Mouse (Mus musculus): Measurements from ENCODE around the gene Krt84.
A peak's percentile ranks its signal among the peaks of the same experiment; 100 is the strongest.
"Not testable (repeated sequence)": the region's sequence is repeated elsewhere in the genome, so short reads cannot be mapped to it uniquely, and the experiment has no call there.

The Krt84 gene

DNA sequence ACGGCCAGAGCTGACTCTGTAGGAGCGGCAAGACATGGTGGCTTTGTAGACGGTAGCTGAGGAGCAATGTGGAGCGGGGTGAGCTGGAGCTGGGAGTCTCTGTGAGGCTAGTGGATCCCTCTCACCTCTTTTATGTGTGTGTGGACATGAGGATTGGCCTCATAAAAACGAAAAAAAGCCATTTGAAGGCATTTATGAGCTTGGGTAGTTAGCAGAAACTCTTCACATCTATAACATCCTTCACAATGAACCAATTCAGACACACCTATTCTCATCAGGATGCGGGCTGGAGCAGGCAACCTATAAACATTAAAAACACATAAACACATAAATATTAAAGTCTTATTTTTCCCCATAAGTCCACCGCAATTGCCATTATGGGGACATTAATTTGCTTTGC, at the start of gene Krt84:
TSS of gene Krt84 (minus strand) at position 101 of the 400 bp plus-strand sequence.
- no peak for DNase-seq (ENCODE audit: low read depth, low spot score)

DNA sequence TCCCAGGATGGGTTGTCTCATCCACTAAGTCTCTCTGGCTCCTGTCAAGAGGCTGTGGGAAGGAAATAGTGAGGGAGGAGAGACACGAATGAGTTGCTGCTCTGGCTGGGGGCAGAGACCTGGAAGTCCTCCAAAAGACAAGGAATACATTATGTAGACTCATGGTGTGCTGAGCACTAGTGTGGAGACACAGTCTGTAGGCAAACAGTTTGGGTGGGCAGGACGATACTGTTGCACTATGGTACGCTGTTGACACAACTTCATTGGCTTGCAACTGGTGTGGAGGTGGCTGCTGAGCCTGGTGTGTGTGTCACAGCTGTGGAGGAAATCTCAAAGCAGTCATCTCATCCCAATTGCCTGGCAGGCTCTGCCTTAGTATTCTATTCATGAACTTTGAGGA, 49.1 kb upstream of the Krt84 start:
- DNase-seq (ENCODE audit: low read depth, low spot score) = no peak

DNA sequence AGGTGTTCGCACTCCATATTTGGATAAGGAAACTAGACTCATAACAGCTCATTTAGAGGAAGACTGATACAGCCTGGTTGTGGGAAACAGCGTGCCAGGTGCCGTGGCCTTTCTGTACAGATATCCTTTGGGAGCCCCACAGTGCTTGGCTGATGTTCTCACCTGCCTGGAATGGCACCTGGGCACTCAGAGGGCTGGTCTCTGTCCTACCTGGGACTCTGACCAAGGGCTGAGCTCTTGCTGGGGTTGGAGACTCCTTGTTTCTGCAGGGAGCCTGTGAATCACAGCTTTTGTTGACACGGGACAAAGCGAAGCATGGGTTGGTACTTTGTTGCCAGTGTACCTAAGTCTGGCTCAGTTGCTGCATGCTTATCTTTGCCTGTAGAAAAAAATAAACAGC, 42.9 kb upstream of the Krt84 start:
- DNase-seq (ENCODE audit: low read depth, low spot score) = no peak

DNA sequence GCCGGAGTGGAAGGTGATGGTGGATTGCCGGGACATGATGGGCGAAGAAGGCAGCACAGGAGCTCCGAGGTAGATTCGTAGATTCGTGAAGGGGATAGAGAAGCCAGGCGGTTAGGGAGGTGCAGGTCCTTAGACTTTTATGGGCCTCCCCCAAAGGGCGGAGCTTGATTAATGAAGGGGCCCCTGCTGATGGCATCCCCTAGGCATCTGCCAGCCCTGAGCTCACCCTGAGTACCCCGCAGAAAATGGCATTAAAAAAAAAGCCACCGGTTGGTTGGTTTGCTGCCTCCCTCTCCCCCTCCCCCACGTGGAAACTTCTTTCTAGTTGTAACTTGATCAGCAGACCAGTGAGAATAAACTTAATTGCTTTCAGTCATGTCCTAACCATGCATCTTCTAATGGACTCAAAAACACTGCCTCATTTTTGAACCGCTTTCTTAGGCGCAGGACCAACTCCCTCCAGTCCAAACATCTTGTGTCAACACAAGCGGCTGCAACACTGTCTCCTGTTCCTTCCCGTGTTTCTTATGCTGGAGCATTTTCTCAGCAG, 41.3 kb upstream of the Krt84 start, which contains the start of gene Krt75:
TSS of gene Krt75 (minus strand) at position 109 of the 550 bp plus-strand sequence.
- DNase-seq (ENCODE audit: low read depth, low spot score) = no peak

DNA sequence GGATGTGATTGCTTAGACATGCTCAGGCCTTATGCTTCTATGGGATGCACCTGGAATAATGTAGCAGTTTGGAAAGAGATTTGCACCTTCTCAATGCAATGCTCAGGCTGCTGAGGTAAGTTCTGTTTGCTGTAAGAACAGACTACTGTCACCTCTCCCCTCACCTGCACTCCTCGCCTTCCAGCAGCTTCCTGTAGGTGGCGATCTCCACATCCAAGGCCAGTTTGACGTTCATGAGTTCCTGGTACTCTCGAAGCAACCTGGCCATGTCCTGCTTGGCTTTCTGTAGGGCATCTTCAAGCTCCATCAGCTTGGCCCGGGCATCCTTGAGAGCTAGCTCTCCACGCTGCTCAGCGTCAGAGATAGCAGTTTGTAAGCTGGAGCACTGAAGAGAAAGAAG, 35.2 kb upstream of the Krt84 start:
- no peak for DNase-seq (ENCODE audit: low read depth, low spot score)

DNA sequence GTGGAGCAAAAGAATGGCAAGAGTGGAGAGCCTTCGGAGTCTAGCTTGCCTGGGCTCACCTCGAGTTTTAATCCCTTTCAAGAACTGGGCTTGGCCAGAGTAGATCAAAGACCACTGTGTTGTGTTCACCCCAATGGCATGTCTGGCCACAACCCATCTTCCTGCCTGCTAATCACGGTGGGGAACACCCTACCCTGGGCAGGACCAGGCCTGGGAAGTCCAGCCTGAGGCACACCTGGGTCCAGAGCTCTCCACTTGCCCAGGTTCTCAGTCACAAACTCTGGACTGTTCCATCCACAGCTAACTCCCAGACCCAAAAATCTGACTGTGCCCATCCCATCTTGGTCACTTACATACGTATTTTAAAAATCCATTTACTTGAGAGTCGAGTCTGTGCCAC, 30.2 kb upstream of the Krt84 start, which contains the start of gene Krt90:
TSS of gene Krt90 (minus strand) at position 101 of the 400 bp plus-strand sequence.
- no peak for DNase-seq (ENCODE audit: low read depth, low spot score)

DNA sequence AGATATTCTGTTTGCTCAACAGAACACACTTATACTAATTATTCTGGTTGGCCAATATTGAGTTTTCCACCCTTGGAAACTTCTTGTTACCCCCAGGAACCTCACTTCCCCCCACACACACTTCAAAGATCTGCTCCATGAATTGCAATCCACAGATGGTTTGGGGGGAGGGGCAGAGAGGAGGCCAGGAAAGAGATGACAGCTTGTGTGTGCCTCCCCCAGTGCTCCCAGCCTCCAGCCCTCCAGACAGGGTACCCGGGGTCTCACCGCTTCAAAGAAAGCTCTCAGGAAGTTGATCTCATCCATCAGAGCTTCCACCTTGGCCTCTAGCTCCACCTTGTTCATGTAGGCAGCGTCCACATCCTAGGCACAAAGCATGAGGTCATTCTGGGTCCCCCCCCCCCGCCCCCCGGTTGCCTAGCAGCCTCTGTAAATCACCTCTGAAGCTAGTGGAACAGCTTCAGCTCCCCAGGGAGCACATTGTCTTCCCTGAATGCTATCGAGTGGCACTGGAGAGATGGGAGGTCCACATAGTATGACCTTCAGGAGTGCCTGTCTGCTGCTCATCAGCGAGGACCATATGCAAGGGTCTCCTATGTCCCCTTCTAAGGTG, 25.5 kb upstream of the Krt84 start:
- peak; percentile 80 for DNase-seq (ENCODE audit: low read depth, low spot score)

DNA sequence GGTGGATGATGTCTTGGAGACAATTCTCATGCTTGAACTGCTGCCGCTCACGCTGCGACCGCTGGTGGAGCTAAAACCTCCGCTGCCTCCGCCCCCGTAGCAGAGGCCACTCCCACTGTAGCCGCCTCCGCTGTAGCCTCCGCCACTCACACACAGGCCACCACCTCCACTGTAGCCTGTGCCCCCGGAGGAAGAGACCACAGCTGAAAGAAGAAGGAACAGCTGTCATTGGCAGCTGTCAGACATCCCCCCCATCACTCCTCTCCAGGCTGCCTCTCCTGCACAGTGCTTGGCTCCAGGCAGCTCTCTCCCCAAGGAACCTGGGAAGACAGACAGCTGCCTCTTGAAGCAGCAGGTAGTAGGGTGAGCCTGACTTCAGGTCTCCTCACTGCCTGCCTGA, 20.5 kb upstream of the Krt84 start:
- peak; percentile 54 for DNase-seq (ENCODE audit: low read depth, low spot score)

DNA sequence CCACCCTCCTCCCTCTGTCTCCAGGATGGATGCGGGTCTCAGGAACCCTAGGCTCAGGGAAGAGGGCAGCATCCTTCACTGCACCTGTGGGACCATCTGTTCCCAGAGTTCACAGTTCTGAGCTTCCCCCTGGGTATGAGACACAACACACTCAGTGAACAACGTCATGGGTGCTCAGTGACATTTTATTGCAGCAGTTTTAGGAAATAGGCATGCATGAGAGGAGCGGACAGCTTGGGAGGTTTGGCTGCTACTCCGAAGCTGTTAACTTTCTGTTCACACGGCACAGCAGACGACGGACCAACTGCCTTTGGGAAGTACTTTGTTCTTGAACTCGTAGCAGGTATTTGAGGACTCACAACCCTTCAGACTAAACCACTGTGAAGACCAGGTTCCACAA, 19.6 kb upstream of the Krt84 start:
- DNase-seq (ENCODE audit: low read depth, low spot score) = no peak

DNA sequence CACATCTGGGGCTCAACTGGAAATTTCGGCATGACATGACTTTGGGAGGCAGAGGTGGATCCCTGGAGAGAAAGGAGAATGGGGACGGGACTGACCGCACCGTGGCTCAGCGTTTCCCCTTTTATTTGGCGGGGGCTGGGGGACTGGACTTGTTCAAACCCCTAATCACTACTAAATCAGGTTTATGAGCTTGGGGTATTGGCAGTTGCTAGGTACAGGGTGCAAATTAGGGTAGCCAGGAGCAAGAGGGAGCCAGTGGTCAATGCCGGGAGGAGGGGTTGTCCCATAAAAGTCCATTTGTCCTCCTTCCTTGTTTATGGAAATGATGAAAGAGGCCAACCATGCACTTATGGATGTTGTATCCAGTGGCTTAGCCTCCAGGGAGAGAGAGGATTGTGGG, 17.9 kb upstream of the Krt84 start, which contains the start of gene Krt82:
TSS of gene Krt82 (minus strand) at position 101 of the 400 bp plus-strand sequence.
- no peak for DNase-seq (ENCODE audit: low read depth, low spot score)

DNA sequence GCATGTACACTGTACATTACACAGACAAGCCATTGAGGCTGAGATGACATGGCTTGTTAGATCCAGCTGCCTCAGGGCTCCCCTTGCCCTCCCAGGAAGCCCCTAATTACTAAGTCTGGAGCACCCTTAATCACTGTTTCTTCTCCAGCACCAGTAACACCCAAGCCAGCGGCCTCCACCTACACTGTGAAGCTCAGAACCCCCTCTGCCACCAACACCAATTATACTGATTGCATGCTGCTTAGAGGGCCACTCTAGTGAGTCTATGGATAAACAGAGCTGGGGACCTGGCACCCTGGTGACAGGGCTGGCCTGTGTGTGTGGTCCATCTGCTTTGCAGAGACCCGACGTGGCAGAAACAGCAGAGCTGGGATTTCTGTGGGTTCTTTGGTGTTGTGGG, 11.9 kb upstream of the Krt84 start:
- DNase-seq (ENCODE audit: low read depth, low spot score) = no peak

DNA sequence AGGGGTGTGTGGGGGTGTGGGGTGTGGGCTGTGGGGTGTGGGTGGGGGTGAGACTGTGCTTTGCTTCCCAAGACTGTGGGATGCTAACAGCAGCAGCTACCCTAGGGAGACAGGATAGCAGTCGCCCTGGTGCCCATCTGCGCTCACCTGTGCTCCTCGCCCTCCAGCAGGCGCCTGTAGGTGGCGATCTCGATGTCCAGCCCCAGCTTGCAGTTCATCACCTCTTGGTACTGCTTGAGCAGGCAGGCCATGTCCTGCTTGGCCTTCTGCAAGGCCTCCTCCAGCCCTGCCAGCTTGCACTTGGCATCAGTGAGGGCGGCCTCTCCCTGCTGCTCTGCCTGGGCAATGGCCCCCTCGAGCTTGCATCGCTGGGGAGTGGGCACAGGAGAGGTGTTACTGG, 9.9 kb upstream of the Krt84 start:
- no peak for DNase-seq (ENCODE audit: low read depth, low spot score)

DNA sequence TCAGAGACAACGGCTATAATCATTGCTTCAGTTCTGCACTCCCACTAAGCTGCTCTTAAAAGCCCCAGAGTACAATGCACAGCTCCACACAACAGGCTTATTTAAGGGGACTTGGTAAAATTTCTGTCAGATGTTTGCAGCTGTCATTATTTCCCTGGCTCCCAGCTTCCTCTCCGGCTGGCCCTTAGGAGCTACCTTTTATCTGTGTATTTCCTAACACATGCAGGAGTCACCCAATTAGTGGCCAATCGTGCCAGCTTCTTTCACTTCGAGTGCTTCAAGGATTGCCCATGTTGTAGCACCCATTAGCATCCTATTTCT, 5.9 kb upstream of the Krt84 start:
- no peak for DNase-seq (ENCODE audit: low read depth, low spot score)

DNA sequence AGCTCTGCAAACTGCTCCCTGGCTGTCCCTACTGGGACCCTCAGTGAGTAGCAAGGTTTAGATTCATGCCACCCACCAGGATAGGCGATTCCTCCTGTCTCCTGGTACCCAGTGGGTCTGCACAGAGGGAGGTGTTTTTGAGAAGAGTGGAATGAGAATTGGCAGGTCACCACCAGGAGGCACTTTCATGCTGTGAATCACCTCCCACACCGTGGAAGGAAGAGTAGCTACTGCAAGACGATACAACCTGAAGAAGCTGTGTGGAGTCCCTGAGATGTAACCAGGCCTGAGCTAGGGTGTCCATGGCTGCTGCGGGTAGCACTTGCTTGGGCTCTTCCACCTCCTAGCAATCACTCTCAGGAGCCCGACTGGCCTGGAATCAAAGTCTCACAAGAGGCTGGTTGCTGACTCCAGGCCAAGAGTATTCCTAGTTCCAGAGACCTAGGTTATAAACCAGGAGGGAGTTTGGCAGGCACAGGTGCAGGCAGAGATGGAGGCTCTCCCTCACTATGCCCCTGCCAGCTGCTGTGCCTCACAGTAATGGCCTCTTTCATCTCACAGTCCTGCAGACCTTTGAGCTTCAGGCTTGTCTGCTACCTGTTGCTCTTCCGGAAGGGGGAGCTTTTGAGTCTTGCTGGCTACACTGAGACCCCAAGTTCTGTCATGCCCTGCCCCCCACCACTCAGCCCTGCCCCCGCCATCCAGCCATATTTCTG, 5.4 kb upstream of the Krt84 start:
- peak; percentile 27 for DNase-seq (ENCODE audit: low read depth, low spot score)

DNA sequence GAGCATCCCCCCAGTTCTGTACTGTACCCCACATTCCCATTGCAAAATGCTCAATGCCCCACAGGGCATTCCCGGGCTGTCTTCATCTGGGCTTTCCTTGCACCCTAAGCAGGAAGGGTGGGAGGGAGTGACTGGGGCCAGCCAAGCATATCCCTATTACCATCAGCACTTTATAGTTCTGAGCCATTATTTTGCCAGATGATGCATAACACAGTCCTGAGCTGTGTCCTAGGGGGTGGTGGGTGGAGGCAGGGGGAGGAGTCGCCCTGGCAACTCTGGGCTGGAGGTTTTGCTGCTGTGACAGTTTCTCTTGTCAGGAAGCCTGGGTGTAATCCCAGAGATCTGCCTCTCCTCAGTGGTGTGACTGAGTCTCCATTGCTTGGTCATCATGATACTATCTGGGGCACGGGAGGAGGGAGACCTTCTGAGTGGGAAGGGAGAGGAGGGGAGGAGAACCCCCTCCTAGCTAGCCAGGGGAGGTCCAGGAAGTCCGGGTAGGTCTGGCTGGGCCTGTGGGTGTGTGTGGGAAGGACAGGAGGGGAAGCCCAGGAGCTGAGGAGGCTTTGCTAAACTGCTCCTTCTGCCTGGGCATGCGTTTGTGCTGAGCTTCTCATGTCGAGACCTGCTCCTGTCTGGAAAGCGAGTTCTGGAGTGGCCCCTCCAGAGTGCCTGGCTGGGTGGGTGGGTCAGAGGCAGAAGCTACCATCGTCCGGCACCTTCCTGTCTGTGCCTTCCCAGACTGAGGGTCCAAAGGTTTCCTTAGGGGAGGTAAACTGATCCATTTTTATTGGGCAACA, 3.6 kb upstream of the Krt84 start:
- DNase-seq (ENCODE audit: low read depth, low spot score) = no peak

DNA sequence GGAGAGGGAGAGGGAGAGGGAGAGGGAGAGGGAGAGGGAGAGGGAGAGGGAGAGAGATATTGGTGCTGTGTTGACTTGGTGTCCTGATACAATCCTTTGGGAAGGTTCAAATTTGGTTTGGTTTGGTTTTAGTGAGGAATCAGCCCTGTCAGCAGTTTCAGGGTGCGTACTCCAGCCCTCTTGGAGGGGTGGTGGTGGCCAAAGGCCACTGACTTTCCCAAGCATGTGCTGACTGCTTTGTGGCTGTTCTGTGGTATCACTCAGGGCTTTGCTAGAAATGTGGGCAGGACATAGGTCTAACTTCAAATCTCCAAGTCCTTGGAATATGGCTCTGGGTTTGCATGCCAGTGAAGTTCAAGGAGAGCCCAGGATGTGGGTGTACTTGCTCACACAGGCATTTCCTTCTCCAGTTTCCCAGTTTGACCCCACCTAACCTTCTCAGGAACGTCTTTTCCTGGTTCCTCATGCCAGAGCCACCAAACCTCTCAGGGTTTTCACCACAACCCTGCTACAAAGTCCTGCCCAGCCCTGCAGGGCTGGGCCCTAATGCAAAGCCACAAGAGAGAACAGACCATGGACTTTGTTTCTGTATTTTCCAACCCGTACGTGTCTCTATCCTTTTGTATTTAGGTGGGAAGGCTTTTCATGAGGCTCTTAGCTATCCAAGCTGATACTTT, 9.9 kb downstream of the Krt84 start:
- no peak for DNase-seq (ENCODE audit: low read depth, low spot score)

DNA sequence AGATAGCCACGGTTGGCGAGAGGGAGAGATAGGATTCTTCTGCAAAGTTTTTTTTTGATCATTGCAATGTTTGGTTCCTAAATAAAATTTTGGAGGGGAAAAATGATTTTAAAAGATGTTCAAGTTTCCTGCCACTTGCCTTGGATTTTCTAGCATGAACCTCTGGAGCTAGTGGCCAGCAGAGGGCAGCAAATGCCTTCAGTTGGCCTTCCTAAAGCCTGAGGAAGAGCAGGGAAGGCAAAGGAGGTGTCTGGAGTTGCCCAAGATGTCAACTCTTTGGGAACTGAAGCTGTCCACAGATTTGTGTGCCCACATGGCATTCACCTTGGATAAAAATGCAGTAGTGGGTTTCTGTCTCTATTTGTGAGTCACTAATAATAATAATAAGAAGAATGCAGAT, 12.8 kb downstream of the Krt84 start:
- DNase-seq (ENCODE audit: low read depth, low spot score) = peak; percentile 82

DNA sequence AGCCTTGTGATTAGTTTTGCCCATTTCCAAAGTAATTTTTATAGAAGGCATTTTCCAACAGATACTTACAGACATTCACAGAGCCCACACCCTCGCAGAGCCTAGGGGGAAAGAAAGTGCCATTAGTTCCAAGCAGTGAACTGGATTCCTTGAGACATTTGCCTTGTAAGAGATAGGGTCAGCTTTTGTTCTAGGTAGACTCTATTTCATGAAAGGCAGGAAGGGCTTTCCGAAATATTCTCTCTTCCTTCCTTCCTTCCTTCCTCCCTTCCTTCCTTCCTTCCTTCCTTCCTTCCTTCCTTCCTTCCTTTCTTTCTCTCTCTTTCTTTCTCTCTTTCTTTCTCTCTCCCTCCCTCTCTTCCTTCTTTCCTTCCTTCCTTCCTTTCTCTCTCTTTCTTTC, 15.5 kb downstream of the Krt84 start, which contains the start of gene Gm49425:
TSS of gene Gm49425 (minus strand) at position 101 of the 400 bp plus-strand sequence.
- not testable (repeated sequence) for DNase-seq (ENCODE audit: low read depth, low spot score)

DNA sequence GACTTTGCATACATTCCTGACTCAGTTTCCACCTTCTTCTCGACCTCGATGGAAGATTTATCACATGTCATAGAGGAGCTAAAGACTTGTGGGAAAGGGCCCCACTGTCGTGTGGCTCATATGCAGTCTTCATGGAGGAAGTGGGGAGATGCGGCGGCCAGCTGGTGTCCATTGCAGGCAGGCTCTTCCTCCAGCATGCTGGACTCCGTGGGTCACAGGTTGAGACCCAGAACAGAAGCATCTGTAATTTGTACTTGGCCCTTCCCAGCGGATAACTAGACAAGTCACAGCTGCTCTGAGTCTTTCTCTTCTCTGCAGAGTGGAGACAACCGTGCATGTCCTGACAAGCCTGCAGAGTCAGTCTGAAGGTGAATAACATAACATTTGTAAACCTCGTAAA, 24.4 kb downstream of the Krt84 start:
- DNase-seq (ENCODE audit: low read depth, low spot score) = no peak

DNA sequence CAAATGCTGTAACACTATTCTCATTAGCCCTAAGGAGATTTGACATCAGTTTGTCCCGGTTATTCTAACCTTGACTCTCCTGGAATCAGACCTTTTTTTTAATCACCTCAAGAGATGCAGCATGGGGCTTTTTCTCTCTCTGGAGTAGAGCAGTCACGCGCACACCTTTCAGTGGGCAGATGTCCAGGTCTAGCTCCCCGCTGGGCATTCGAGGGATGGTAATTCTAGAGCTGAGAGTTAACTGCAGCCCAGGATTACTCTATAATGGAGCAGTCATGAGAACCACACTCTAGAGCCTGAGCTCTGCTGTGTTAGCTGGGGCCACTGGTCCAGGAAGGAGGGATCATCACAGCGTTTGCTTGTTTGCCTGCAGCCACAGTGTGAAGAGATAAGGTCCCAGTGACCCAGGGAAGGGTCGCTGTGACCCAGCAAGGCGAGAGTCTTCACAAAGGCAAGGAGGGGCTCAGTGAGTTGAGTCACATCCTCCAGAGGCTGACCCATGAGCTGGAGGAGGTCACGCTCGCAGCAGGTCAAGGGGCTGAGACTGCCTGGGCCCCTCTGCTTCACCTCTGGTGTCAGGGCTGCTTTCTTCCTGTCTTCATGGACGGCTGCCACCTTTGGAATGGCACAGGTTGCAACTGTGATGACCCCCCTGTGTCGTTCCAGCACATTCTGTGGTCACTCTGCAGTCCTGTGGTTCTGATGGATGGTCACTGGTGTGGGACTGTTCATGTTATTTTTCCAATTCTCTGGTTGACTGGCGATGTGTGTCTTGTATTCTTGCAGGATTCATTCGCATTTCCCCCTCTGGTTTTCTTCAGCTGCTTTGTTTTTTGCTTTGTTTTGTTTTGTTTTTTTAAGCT, 25.5 kb downstream of the Krt84 start:
- no peak for DNase-seq (ENCODE audit: low read depth, low spot score)

DNA sequence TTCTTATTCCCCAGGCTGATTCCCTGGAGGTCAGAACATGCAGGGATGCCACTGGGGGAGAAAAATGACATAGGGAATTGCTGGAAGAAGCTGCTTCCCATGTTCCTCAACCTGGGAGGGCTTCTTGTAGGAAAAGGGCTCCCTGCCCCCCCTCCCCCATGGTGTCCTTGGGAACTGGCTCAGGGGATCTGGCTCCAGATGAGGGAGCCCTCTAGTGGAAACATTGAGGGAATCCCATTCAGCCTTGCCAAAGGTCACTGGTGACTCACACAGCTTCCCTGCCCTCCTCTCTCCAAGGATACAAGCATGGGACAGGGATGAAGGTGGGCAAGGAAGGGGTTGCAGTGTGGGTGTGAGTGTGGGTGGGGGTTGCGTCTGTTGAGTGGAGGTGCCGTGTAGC, 35.4 kb downstream of the Krt84 start:
- DNase-seq (ENCODE audit: low read depth, low spot score) = peak; percentile 43
